Mouse (Mus musculus): ENCODE measurements around the gene Bcl7a.

DNA sequence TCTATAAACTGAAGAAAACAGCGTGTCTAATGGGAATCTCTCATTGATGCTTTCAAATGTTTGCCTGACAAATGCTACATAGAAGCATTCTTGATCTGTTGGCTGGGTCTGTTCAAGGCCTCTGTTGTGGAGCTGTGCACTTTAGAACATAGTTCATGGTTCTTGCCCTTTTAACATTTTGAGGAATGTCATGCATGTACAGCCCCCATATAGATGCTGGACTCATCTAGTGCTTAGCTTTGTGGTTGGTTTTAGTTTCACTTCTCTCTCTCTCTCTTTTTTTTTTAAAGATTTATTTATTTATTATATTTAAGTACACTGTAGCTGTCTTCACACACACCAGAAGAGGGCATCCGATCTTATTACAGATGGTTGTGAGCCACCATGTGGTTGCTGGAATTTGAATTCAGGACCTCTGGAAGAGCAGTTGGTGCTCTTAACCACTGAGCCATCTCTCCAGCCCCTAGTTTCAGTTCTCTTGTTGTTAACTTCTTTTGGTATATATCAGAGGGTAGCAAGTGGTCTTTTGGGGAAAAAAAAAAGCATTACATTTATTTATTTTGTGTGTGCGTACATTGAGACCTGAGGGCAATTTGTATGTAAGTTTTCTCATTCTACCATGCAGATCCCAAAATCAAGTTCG, 55.3 kb downstream of the Bcl7a start:
- TF ChIP-seq CTCF (IDR thresholded peaks at IDR 0.05; ENCODE audit: low read depth, low read length) (no peak), POLR2A (IDR thresholded peaks at IDR 0.05; ENCODE audit: borderline replicate concordance, low read depth, low read length) (no peak)

Measured in bone marrow macrophage, adult 2 months (primary cell).